Mouse (Mus musculus) B cell, adult 62 days (primary cell): ENCODE results near the gene Iqck. TPM values are rescaled to one million over a fixed set of nuclear protein-coding genes. Genes with fewer than 3 reads are reported as not detected.

Experiments used
- total RNA-seq: library from RNA; stranded (reverse); gene quantifications from 4 replicates; pipeline ENCODE4 v1.2.4, GENCODE M21; 2023

Gene Iqck
- 1.7 to 2.3 TPM (median 1.9 TPM) in 4 replicates for total RNA-seq

GRCm38 (mm10) chr7:118855171-118855876, at the start of gene Iqck:
Gene Iqck (plus strand): TSS chr7:118855752.

GRCm38 (mm10) chr7:118855877-118856304, 339 bp downstream of the Iqck start, which contains the start of gene Knop1:
Gene Knop1 (minus strand): TSS chr7:118856254.

GRCm38 (mm10) chr7:118995007-118995406, 139.5 kb downstream of the Iqck start, which contains the start of gene Gprc5b:
Gene Gprc5b (minus strand): TSS chr7:118995211.

Other genes starting within 250 kb of the Iqck start
- gene Gde1, start 150.0 kb upstream of the Iqck start, total RNA-seq = 34.8 to 38.9 TPM (median 37.2 TPM) in 4 replicates
- gene Ccp110, start 143.2 kb upstream of the Iqck start, total RNA-seq = 6.3 to 9.3 TPM (median 8.0 TPM) in 4 replicates
- 63.6 to 69.4 TPM (median 67.1 TPM) in 4 replicates for gene Vps35l, start 115.5 kb upstream of the Iqck start, total RNA-seq
- 15.0 to 21.1 TPM (median 15.5 TPM) in 4 replicates for gene Knop1, start 502 bp downstream of the Iqck start, total RNA-seq
- gene Gprc5b, start 139.5 kb downstream of the Iqck start, total RNA-seq = 12.3 to 17.6 TPM (median 13.8 TPM) in 4 replicates